Mouse (Mus musculus) stomach, embryonic 16.5 days (tissue): ENCODE results near the gene Zfp638. TPM values are rescaled to one million over a fixed set of nuclear protein-coding genes. Genes with fewer than 3 reads are reported as not detected.
A peak's percentile ranks its signal among the peaks of the same experiment; 100 is the strongest.

Experiments used
- ATAC-seq: fragments of 200-750 bp; cut with Nextera tagmentation; 2 replicates; pipeline ENCODE4 v1.8.0; 2017; ENCODE audit warnings: moderate number of reproducible peaks, moderate TSS enrichment; ENCODE audit not compliant: insufficient read depth, low FRiP score
- H3K27ac ChIP-seq: fragments of 300-500 bp; sonication (generic); 2 replicates; pipeline ENCODE4 v1.5.1; 2014; ENCODE audit warnings: low read length
- H3K27me3 ChIP-seq: fragments of 300-500 bp; sonication (generic); 2 replicates; pipeline ENCODE4 v1.6.1; 2014; ENCODE audit warnings: low read length, control low read depth, mixed read lengths; ENCODE audit not compliant: control insufficient read depth, insufficient read depth
- H3K36me3 ChIP-seq: fragments of 300-500 bp; sonication (generic); 2 replicates; pipeline ENCODE4 v1.6.1; 2014; ENCODE audit warnings: low read length; ENCODE audit not compliant: control insufficient read depth, insufficient read depth
- H3K4me1 ChIP-seq: fragments of 300-500 bp; sonication (generic); 2 replicates; pipeline ENCODE4 v1.6.1; 2014; ENCODE audit warnings: low read length, control low read depth, mixed read lengths; ENCODE audit not compliant: control insufficient read depth, insufficient read depth
- H3K4me2 ChIP-seq: fragments of 300-500 bp; sonication (generic); 2 replicates; pipeline ENCODE4 v1.6.1; 2014; ENCODE audit warnings: low read depth, low read length, mixed read lengths
- H3K4me3 ChIP-seq: fragments of 300-500 bp; sonication (generic); replicated peaks from 2 replicates; pipeline ENCODE4 v1.5.1; 2014; ENCODE audit warnings: mild to moderate bottlenecking, low read length
- H3K9ac ChIP-seq: fragments of 300-500 bp; sonication (generic); 2 replicates; pipeline ENCODE4 v1.6.1; 2014; ENCODE audit warnings: low read length
- H3K9me3 ChIP-seq: fragments of 300-500 bp; sonication (generic); replicated peaks from 2 replicates; pipeline ENCODE4 v1.6.1; 2016; ENCODE audit warnings: low read length, control low read depth; ENCODE audit not compliant: control insufficient read depth
- WGBS: fragments of 180-500 bp; shearing (Covaris S2); extraction: QIAGEN DNeasy Blood & Tissue Kit; methylation state at CpG from one replicate; pipeline ENCODE4 v1.1.7; 2014; 5-methylcytosine and 5-hydroxymethylcytosine counted together
- polyA plus RNA-seq: library from polyadenylated mRNA; unstranded; fragments of >200 nt; fragmentation: Nextera tagmentation; extraction: Ambion mirVana; gene quantifications from 2 replicates; pipeline ENCODE4 v1.2.1, GENCODE M21; 2015

Zfp638 gene
- polyA plus RNA-seq, 1 experiment from 2014 or later: 51.6 TPM

GRCm38 (mm10) chr6:83867598-83868585, 983 bp downstream of the Zfp638 start:
- 3% methylated on average over 19 of the region's 19 CpGs for WGBS
- Histone ChIP-seq H3K9me3 (no peaks in the 10 kb centered on the region), H3K27ac (peak overlapping the region; percentile 21; the same call in 1 of the 2 replicates), H3K9ac (peak overlapping the region; percentile 63), H3K4me3 (peak overlapping the region; percentile 62), H3K36me3 (no peaks in the 10 kb centered on the region), H3K4me2 (peak overlapping the region; percentile 100), H3K27me3 (no peaks in the 10 kb centered on the region), H3K4me1 (peaks cover 7% of the 10 kb centered on the region; the same call in 1 of the 2 replicates)
- peak; percentile 25; the same call in 1 of the 2 replicates for ATAC-seq

- no peak overlapping the region for H3K4me3 ChIP-seq
- H3K4me2 ChIP-seq: no peak overlapping the region
- H3K4me1 ChIP-seq: no peaks in the 10 kb centered on the region
- H3K9ac ChIP-seq: no peak overlapping the region
- no peaks in the 10 kb centered on the region for H3K9me3 ChIP-seq
- H3K36me3 ChIP-seq: no peaks in the 10 kb centered on the region
- no peak overlapping the region for H3K27ac ChIP-seq
- no peaks in the 10 kb centered on the region for H3K27me3 ChIP-seq
- 2% methylated on average over 4 of the region's 4 CpGs for WGBS
- no peak for ATAC-seq
Observed at GRCm38 (mm10) chr6:83879815-83880214, 12.9 kb downstream of the Zfp638 start.

DNA sequence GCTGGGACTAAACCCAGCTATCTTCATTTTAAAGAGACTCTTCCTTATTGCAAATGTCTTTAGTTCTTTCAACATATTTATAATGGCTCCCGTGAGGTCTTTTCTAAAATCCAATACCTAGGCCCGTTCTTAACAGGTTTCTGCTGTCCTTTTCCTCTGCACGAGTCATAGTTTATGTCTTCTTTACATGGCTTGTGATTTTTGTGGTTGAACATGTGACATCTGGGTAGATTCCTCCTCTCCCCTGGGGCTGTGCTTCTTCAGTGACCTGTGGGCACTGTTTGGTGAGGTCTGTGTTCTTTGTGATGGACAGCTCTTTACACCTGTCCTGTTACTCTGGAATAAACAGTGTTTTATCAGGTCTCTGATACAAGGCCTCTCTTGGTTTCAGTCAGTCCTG, 19.9 kb downstream of the Zfp638 start:
- 77% methylated on average over 3 of the region's 3 CpGs for WGBS
- Histone ChIP-seq H3K9ac (no peak overlapping the region), H3K4me1 (no peaks in the 10 kb centered on the region), H3K27ac (no peak overlapping the region), H3K27me3 (no peaks in the 10 kb centered on the region), H3K36me3 (no peaks in the 10 kb centered on the region), H3K4me3 (no peak overlapping the region), H3K4me2 (no peak overlapping the region), H3K9me3 (no peaks in the 10 kb centered on the region)
- ATAC-seq: no peak

- ATAC-seq: no peak
- no peak overlapping the region for H3K27ac ChIP-seq
- H3K36me3 ChIP-seq: no peaks in the 10 kb centered on the region
- H3K9ac ChIP-seq: no peak overlapping the region
- 74% methylated on average over 1 of the region's 1 CpGs for WGBS
- H3K4me1 ChIP-seq: no peaks in the 10 kb centered on the region
- H3K4me2 ChIP-seq: no peak overlapping the region
- no peak overlapping the region for H3K4me3 ChIP-seq
- H3K27me3 ChIP-seq: no peaks in the 10 kb centered on the region
- H3K9me3 ChIP-seq: no peaks in the 10 kb centered on the region
Observed at GRCm38 (mm10) chr6:83888802-83889201, 21.9 kb downstream of the Zfp638 start.

- 26% methylated on average over 2 of the region's 2 CpGs for WGBS
- no peaks in the 10 kb centered on the region for H3K27me3 ChIP-seq
Observed at GRCm38 (mm10) chr6:83890281-83891015, 23.5 kb downstream of the Zfp638 start.

GRCm38 (mm10) chr6:83891251-83891650, 24.3 kb downstream of the Zfp638 start:
- ATAC-seq: no peak
- 81% methylated on average over 5 of the region's 5 CpGs for WGBS

More at GRCm38 (mm10) chr6:83890281-83891015, 23.5 kb downstream of the Zfp638 start:
- H3K4me2 ChIP-seq: no peak overlapping the region
- H3K9ac ChIP-seq: no peak overlapping the region
- no peaks in the 10 kb centered on the region for H3K4me1 ChIP-seq
- no peaks in the 10 kb centered on the region for H3K9me3 ChIP-seq
- H3K27ac ChIP-seq: no peak overlapping the region
- H3K36me3 ChIP-seq: no peaks in the 10 kb centered on the region
- no peak for ATAC-seq
- no peak overlapping the region for H3K4me3 ChIP-seq

GRCm38 (mm10) chr6:83891687-83892086, 24.8 kb downstream of the Zfp638 start:
- no peak overlapping the region for H3K4me2 ChIP-seq
- H3K27ac ChIP-seq: no peak overlapping the region
- no peaks in the 10 kb centered on the region for H3K27me3 ChIP-seq
- 86% methylated on average over 2 of the region's 2 CpGs for WGBS
- H3K4me1 ChIP-seq: no peaks in the 10 kb centered on the region
- no peaks in the 10 kb centered on the region for H3K36me3 ChIP-seq
- no peak overlapping the region for H3K4me3 ChIP-seq
- H3K9ac ChIP-seq: no peak overlapping the region
- no peak for ATAC-seq
- no peaks in the 10 kb centered on the region for H3K9me3 ChIP-seq

More at GRCm38 (mm10) chr6:83891251-83891650, 24.3 kb downstream of the Zfp638 start:
- no peaks in the 10 kb centered on the region for H3K27me3 ChIP-seq
- no peaks in the 10 kb centered on the region for H3K4me1 ChIP-seq
- H3K9ac ChIP-seq: no peak overlapping the region
- no peaks in the 10 kb centered on the region for H3K36me3 ChIP-seq
- H3K9me3 ChIP-seq: no peaks in the 10 kb centered on the region
- H3K27ac ChIP-seq: no peak overlapping the region
- H3K4me3 ChIP-seq: no peak overlapping the region
- no peak overlapping the region for H3K4me2 ChIP-seq

DNA sequence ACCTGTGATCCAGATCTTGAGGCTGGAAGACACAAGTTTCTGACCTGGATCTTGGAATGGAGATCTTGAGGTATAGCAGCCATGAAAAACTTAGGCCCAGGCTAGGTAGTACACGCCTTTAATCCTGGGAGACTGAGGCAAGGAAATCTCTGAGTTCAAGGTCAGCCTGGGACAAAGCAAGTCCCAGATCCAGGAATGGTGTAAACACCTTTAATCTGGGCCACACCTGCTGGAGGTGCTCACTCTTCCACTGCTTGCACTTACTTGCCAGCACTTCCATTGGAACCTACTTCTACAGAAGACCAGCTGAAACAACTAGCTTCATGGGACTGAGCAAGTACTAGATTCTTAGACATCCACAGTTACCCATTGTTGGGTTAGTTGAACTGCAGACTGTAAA, 26.2 kb downstream of the Zfp638 start:
- Histone ChIP-seq H3K9me3 (no peaks in the 10 kb centered on the region), H3K9ac (no peak overlapping the region), H3K4me3 (no peak overlapping the region), H3K36me3 (no peaks in the 10 kb centered on the region), H3K4me1 (no peaks in the 10 kb centered on the region), H3K4me2 (no peak overlapping the region), H3K27me3 (no peaks in the 10 kb centered on the region), H3K27ac (no peak overlapping the region)
- WGBS: 100% methylated on average over 1 of the region's 1 CpGs
- no peak for ATAC-seq

DNA sequence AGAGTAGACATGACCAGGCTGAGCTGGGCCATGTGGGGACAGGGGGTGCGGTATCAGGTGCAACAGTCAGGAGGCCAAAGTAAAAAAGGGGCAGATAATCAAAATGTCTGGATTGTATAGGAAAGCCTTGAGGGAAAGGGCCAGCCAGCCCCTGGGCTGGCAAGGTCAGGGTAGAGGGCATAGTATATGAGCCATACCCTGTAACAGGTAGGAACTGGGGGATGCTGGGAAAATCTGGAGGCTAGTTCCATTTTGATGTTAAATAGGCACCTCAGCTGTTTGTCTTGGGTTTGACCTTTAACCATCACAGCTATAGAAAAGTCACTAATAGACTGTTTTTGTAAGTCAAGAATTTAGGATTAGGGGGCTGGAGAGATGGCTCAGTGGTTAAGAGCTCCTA, 26.7 kb downstream of the Zfp638 start:
- H3K4me1 ChIP-seq: no peaks in the 10 kb centered on the region
- no peak overlapping the region for H3K4me3 ChIP-seq
- no peaks in the 10 kb centered on the region for H3K27me3 ChIP-seq
- no peak overlapping the region for H3K4me2 ChIP-seq
- no peak overlapping the region for H3K27ac ChIP-seq
- no peak overlapping the region for H3K9ac ChIP-seq
- no peak for ATAC-seq
- H3K9me3 ChIP-seq: no peaks in the 10 kb centered on the region
- WGBS: 77% methylated on average over 1 of the region's 1 CpGs
- no peaks in the 10 kb centered on the region for H3K36me3 ChIP-seq
